Mouse (Mus musculus) embryonic fibroblast, embryonic 13.5 days (primary cell): ENCODE results near the gene Adig.

ENCODE experiments used
- CTCF ChIP-seq: IDR thresholded peaks from 2 replicates; pipeline ENCODE4 v1.5.1; 2011; ENCODE audit warnings: mild to moderate bottlenecking, control low read depth, low read length, moderate library complexity, borderline replicate concordance; ENCODE audit not compliant: insufficient read depth
- POLR2A ChIP-seq: IDR thresholded peaks from 2 replicates; pipeline ENCODE4 v1.6.1; 2011; ENCODE audit warnings: low read depth, mild to moderate bottlenecking, control low read depth, low read length, moderate library complexity

DNA sequence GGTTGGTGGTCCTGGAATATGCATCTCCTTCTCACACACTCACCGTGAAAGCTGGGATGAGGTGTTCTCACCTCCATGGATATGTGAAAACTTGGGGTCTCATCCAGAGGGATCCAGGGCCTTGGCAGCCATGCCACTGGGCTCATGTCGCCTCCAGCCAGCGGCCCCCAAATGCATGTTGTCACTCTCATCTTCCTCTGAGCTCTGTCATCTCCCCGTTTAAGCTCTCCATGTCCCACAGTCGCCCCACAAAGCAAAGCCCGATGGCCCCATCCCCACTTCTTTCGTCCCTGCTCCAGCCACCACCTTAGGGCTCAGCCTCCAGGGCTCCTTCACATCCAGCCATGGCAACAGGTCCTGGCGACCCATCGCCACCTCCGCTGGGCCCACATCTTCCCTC is 4.6 kb downstream of the Adig start:
- TF ChIP-seq POLR2A (no peak), CTCF (no peak)
